Comparison of ENCODE assay signal across 11 mouse cellular contexts in the genomic region with DNA sequence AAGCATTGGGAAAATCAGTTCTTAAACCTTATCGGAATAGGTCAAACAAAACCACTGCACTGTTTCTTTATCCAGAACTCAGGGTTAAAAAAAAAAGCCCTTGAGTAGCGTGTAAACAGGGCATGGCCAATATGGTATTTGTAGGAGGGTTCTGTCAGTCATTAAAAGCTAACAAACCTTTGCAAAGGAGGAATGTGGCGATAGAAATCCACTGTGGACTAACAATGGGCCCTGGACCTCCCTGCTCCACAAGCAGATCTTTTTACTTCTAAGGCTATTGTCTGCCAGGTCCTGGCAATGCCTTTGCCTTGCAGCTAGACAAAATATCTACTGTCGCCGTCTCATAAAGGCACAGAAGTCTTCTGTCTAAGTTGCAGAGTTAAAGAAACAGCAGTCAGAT.
DNase-seq lines count a peak whose midpoint lies in the region; ATAC-seq and TF ChIP-seq lines count a peak whose summit lies in the region.
"Had no signal": no experiment of that assay in that cellular context is flagged by ENCODE, and none has a peak within 500 bp of the region (broad histone marks: within the 10 kb centered on the region; RNA-seq: fewer than 3 reads in every experiment).

No protein-coding gene starts in this region.

- no peak for TF ChIP-seq CTCF in lung, embryonic 14.5 days (IDR thresholded peaks at IDR 0.05; ENCODE audit: low read depth)

- no peaks in the 10 kb centered on the region for H3K27me3 ChIP-seq in lung, embryonic 14.5 days (ENCODE audit: insufficient read depth, low read length)
- no peaks in the 10 kb centered on the region for H3K27me3 ChIP-seq in embryonic facial prominence, embryonic 12.5 days

- WGBS in lung, embryonic 14.5 days, result 42% methylated on average over 5 of the region's 5 CpGs
- 26% methylated on average over 5 of the region's 5 CpGs for WGBS in embryonic facial prominence, embryonic 12.5 days

- H3K4me2 ChIP-seq in lung, embryonic 14.5 days, result no peak overlapping the region
- H3K4me2 ChIP-seq in embryonic facial prominence, embryonic 12.5 days (replicated peaks), result no peak overlapping the region

- H3K36me3 ChIP-seq in lung, embryonic 14.5 days (ENCODE audit: insufficient read depth), result no peaks in the 10 kb centered on the region
- H3K36me3 ChIP-seq in embryonic facial prominence, embryonic 12.5 days, result no peaks in the 10 kb centered on the region

- H3K9ac ChIP-seq in lung, embryonic 14.5 days, result no peak overlapping the region
- no peak overlapping the region for H3K9ac ChIP-seq in embryonic facial prominence, embryonic 12.5 days

- DNase-seq in lung, embryonic 14.5 days, result peak; percentile 44
- DNase-seq in lung, postnatal 10 days, result no peak
- peak; percentile 63 for DNase-seq in embryo, embryonic 10 days (ENCODE audit: low spot score)
- DNase-seq in mesoderm, embryonic 11.5 days (ENCODE audit: low read depth, low spot score), result peak; percentile 45
- DNase-seq in B cell, adult 2 months, result no peak
- no peak for DNase-seq in gastrocnemius, postnatal 4 days (ENCODE audit: low spot score in 2 of 2)
- DNase-seq: kidney, adult 8-10 months; layer of hippocampus, postnatal 36 days; right cerebral cortex, postnatal 4 days had no signal

- ATAC-seq in lung, embryonic 14.5 days (ENCODE audit: insufficient read depth), result peak; percentile 50
- ATAC-seq in embryonic facial prominence, embryonic 12.5 days (ENCODE audit: insufficient number of reproducible peaks, insufficient read depth, low FRiP score, low TSS enrichment), result no peak
- ATAC-seq: activated CD4-positive, CD25-positive, alpha-beta regulatory T cell, adult 4 months had no signal

- no peaks in the 10 kb centered on the region for H3K9me3 ChIP-seq in lung, embryonic 14.5 days (ENCODE audit: low read depth, low read length)
- no peaks in the 10 kb centered on the region for H3K9me3 ChIP-seq in embryonic facial prominence, embryonic 12.5 days

- H3K27ac ChIP-seq in lung, embryonic 14.5 days (ENCODE audit: low read depth), result peak overlapping the region; percentile 83
- H3K27ac ChIP-seq in embryonic facial prominence, embryonic 12.5 days, result peak overlapping the region; percentile 70

- H3K4me3 ChIP-seq in lung, embryonic 14.5 days (ENCODE audit: low read depth, low read length), result no peak overlapping the region
- H3K4me3 ChIP-seq in embryonic facial prominence, embryonic 12.5 days, result no peak overlapping the region

- H3K4me1 ChIP-seq in lung, embryonic 14.5 days (ENCODE audit: insufficient read depth), result no peaks in the 10 kb centered on the region
- H3K4me1 ChIP-seq in embryonic facial prominence, embryonic 12.5 days, result peaks cover 43% of the 10 kb centered on the region

Comparison
In these comparisons a context has a peak if more than half of its experiments do, and no peak if none do; other contexts are left out.
1. DNase-seq: peak in lung, embryonic 14.5 days (single experiment), embryo, embryonic 10 days (single experiment) and mesoderm, embryonic 11.5 days (single experiment); none in lung, postnatal 10 days (single experiment), B cell, adult 2 months (0 of 2) and gastrocnemius, postnatal 4 days (0 of 2).